In the genomic region with DNA sequence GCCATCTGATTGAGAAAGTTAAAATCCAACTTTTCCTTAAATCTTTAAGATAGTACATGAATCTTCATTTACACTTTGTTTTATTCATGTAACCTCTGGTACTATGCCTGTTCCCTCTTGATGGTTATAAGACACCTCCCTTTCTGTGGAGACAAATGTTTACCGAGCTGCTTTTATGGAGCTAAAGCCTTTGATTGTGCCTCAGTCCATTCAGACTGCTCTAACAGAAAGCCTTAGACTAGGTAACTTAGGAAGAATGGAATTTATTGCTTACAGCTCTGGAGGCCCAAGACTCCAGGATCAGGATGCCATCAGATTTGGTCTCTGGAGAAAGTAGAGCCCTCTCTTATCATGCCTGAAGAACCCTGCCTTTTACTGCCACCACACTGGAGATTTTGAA, we compare ENCODE assay signal across 28 mouse cellular contexts. TPM values are rescaled to one million over a fixed set of nuclear protein-coding genes. Genes with fewer than 3 reads are reported as not detected.
"Had no signal": no experiment of that assay in that cellular context is flagged by ENCODE, and none has a peak within 500 bp of the region (broad histone marks: within the 10 kb centered on the region; RNA-seq: fewer than 3 reads in every experiment).

No protein-coding gene starts in this region.

- H3K9me3 ChIP-seq: heart, embryonic 10.5 days; hindbrain, embryonic 10.5 days; hindbrain, embryonic 12.5 days; limb, embryonic 13.5 days; limb, embryonic 15.5 days; liver, embryonic 12.5 days had no signal

- H3K27me3 ChIP-seq: heart, embryonic 12.5 days; hindbrain, embryonic 12.5 days; limb, embryonic 13.5 days; limb, embryonic 15.5 days; liver, embryonic 12.5 days had no signal

- DNase-seq: forebrain, postnatal 0 days; gastrocnemius, postnatal 14 days; gastrocnemius, postnatal 36 days; heart, adult 18-20 months; heart, postnatal 10 days; heart, postnatal 4 days; kidney, adult 18-20 months; kidney, adult 8-10 months; kidney, postnatal 10 days; kidney, postnatal 25 days; kidney, postnatal 4 days; left cerebral cortex, postnatal 4 days had no signal

- ATAC-seq: forebrain, postnatal 0 days; hindbrain, embryonic 16.5 days; inflammation-experienced regulatory T-cells, adult 6 months; liver, embryonic 12.5 days had no signal

- H3K4me2 ChIP-seq: heart, embryonic 12.5 days; hindbrain, embryonic 12.5 days; hindbrain, embryonic 14.5 days; limb, embryonic 13.5 days; limb, embryonic 15.5 days; liver, embryonic 12.5 days had no signal

- H3K9ac ChIP-seq: forebrain, postnatal 0 days; heart, embryonic 12.5 days; hindbrain, embryonic 12.5 days; hindbrain, embryonic 14.5 days; limb, embryonic 13.5 days; limb, embryonic 15.5 days; liver, embryonic 12.5 days had no signal

- H3K4me1 ChIP-seq: heart, embryonic 10.5 days; hindbrain, embryonic 10.5 days; hindbrain, embryonic 12.5 days; limb, embryonic 15.5 days had no signal

- H3K27ac ChIP-seq: heart, embryonic 10.5 days; hindbrain, embryonic 10.5 days; hindbrain, embryonic 12.5 days; hindbrain, embryonic 14.5 days; layer of hippocampus, adult 2 months; limb, embryonic 13.5 days; limb, embryonic 15.5 days; liver, embryonic 12.5 days had no signal

- H3K4me3 ChIP-seq: heart, embryonic 10.5 days; heart, embryonic 12.5 days; hindbrain, embryonic 10.5 days; hindbrain, embryonic 12.5 days; layer of hippocampus, adult 2 months; limb, embryonic 13.5 days; limb, embryonic 15.5 days; liver, embryonic 12.5 days had no signal

RNA-seq across cellular contexts. Expression of a gene that starts 32.6 kb away (rescaled TPM):
- total RNA-seq: left cerebral cortex, postnatal 10 days; left cerebral cortex, postnatal 25 days; liver, adult 2 months had no signal
- polyA plus RNA-seq: heart, embryonic 16.5 days; hindbrain, embryonic 12.5 days; kidney, embryonic 14.5 days; liver, embryonic 12.5 days had no signal
